Mouse (Mus musculus): ENCODE results near the gene Adm2. TPM values are rescaled to one million over a fixed set of nuclear protein-coding genes. Genes with fewer than 3 reads are reported as not detected.

Gene Adm2
- not detected in 2 replicates for total RNA-seq (2021)
- long read RNA-seq, experiment 1 = 0 reads
- long read RNA-seq, experiment 2 = 0 reads

GRCm38 (mm10) chr15:89322670-89323522 is at the start of gene Adm2:
TSS of gene Adm2 (plus strand) at chr15:89322720.
- DNase-seq = no peak

DNA sequence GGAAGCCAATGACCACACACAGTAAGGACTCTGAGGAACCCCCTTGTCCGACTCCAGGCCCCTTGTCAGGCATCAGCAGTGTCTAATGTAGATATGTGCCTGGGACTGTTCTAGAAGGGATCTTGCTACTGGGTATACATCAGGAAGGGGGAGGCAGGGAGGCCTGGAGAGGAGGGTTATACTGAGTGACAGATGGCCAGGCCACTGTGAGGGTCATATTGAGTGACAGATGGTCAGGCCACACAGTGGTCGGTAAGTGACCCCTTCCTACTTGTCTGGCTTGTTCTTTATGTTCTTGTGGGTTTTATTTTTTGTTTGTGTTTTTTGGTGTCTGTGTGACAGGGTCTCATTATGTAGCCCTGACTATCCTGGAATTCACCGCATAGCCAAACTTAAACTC is 47.0 kb upstream of the Adm2 start:
- DNase-seq = no peak

- peak; percentile 60 for DNase-seq
Observed at GRCm38 (mm10) chr15:89277366-89277765, 45.2 kb upstream of the Adm2 start.

DNA sequence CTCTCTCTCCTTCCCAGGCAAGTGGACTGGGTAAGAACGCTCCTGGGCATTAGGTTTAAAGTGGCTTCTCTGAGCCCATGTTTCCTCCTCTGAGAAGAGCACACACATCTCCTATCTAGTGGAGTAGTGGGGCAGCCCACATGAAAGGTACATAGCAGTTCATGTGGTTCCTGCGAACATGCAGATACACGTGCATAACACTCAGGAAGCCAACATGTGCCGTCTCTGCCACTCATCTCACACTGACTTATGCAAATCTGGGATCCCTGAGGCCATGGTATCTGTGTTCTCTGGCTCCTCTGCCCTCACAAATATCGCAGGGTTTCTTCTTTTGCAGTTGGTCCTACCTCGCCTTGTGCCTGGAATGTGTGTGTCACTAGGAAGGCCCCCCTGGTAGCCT is 40.0 kb upstream of the Adm2 start:
- no peak for DNase-seq

GRCm38 (mm10) chr15:89284094-89284493 is 38.4 kb upstream of the Adm2 start:
- no peak for DNase-seq

- DNase-seq = no peak
Observed at GRCm38 (mm10) chr15:89285004-89285403, 37.5 kb upstream of the Adm2 start.

DNA sequence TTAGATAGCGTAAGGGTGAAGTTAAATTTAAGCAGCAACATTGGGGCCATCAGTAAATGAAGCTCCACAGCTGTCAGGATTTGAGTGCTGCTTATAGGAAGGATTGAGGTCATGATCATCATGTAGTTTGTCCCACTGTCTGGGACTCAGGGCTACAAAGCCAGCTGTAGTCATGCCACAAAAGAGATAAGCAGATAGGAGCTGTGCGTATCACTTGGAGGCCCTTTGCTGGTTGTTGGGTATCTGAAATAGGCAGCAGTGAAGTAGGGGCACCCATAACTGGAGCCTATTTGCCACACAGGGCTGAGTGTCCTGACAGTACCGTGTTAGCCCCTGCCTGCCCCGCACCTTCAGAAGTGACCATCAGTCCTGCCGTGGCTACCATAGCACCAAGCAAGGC is 37.0 kb upstream of the Adm2 start:
- DNase-seq = no peak

DNA sequence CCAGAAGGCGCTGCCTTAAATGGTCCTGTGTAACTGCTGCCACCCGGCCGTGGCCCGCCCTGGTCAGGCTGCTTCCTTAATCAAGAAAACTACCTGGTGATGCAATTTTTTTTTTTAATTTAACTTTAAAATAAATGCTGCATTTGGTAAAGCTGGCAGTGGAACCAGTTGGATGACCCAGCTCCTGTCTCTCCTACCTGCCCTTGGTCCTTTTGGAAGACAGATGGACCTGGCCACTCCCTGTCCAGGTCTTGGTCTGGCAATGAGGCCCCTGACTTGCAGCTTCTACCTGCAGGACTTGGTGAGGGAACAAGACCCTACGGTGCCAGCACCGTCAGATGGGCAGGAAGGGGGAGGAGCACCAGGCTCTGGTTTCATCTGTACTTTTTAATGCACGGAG is 36.4 kb upstream of the Adm2 start:
- DNase-seq = no peak

- DNase-seq = no peak
Observed at GRCm38 (mm10) chr15:89286582-89286981, 35.9 kb upstream of the Adm2 start.

- DNase-seq = no peak
Observed at GRCm38 (mm10) chr15:89288227-89288767, 34.2 kb upstream of the Adm2 start.

DNA sequence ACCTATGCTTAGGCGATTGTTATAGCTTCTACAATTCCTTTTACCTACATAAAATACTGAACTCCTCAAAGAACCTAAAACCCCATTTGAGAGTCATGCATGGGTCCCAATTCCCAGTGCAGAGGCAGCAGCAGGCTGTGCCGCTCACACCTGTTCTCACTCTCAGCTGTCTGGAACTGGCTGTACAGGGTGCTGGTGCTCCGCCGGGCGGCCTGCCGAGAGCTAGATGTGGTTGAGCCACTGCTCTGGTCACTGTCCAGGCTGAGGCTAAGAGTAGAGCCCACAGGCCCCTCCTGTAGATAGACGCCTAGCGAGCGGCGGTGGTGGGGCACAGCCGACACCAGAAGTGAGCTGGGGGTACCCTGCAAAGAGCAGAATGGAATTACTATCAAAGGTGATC is 33.1 kb upstream of the Adm2 start:
- DNase-seq = no peak

- no peak for DNase-seq
Observed at GRCm38 (mm10) chr15:89291521-89291920, 31.0 kb upstream of the Adm2 start.

DNA sequence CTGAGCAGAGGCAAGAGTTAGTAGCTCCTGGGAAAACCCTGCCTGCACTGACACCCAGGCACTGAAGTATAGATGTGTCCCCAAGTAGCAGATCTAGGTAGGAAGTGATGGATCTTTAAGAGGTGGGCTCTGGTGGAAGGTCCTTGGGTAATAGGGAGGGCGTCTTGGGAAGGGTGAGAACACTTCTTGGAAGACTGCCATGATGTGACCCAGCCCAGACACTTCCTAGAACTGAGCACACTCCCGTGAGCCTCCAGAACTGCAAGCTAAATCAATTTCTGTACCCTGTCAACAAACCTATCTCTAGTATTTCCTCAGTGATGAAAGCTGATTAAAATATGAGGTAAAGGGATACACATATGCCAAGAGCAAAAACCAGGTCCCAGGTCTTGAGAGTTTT is 29.7 kb upstream of the Adm2 start:
- no peak for DNase-seq

- no peak for DNase-seq
Observed at GRCm38 (mm10) chr15:89293778-89294177, 28.7 kb upstream of the Adm2 start.

DNA sequence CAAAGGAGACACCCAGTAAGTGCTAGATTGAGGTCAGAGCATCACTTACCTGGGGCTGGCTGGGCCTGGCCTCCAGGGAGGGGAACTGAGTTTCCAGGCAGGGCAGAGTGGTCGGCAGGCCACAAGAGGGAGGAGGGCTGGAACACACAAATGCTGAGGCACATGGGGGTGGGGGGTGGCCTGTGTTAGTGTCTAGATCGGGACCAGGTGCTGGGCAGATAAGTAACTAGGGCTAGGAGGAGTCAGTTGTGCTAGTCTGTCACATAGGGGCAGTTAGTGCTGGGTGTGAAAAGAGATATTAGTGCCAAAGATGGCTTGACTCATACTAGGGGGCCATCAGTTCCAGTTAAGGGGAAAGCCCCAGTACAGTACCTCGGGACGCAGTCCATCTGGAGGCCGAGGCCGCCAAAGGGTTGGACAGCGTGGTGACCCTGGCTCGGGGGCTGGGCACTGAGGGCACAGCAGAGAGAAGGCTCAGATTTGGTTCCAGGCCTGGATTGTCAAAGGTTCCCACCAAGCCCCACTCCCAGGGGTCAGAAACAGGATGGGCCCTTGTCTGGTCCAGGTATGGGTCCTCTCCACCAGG is 26.8 kb upstream of the Adm2 start:
- DNase-seq = no peak

GRCm38 (mm10) chr15:89296465-89296864 is 26.1 kb upstream of the Adm2 start:
- DNase-seq = no peak

- DNase-seq = no peak
Observed at GRCm38 (mm10) chr15:89297695-89298094, 24.8 kb upstream of the Adm2 start.

DNA sequence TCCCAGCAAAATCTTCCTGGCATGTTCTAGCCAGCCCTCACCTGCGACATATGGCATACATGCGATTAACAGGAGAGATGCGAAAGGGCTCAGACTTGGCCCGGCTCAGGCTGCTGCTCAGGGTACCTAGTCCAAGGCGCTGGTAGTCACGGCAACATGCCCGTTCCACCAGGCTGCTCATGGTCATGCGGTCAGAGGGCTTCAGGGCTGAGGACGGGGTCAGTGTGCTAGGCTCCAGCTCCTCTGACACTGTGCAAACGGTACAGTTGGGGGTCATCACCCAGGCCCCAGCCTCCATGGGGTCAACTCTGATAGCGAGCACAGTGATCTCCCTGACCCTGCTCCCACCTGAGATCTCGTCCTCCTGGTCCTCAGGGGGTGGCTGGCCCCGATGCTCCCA is 22.3 kb upstream of the Adm2 start:
- no peak for DNase-seq

DNA sequence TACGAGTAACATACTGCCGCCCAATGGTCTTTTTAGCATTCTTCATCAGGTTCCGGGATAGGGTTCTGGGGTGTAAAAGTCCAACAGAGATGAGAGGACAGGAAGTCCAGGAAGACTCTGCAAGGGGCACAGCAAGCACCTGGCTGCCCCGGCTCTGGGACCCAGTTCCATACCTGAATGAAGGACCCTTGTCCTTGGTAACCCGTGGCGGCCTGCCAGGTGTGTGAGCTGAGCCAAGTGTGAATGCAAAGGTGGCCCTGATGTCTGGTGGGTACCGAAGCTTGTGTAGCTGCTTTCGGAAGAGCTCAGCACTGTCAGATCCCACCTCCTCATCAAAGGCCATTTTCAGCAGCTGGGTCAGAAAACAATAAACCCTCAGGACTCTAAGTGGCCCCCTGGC is 21.9 kb upstream of the Adm2 start:
- DNase-seq = no peak

DNA sequence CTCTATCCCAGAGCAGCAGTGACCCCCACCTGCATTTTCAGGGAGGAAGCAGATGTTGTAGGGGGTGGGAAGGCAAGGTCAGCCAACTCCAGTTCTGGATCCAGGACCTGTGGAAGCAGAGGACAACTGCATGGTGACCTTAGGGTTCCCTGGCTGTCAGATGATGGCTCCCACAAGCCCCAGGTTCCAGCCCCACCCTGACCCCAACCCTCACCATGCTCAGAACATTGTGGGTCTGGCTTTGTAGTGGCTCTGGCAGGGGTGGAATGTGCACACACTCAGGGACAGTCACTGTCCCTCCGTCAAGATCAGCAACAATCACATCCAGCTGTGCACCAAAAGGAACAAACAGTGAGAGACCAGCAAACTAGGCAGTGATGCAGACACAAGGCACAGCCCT is 16.6 kb upstream of the Adm2 start:
- no peak for DNase-seq

DNA sequence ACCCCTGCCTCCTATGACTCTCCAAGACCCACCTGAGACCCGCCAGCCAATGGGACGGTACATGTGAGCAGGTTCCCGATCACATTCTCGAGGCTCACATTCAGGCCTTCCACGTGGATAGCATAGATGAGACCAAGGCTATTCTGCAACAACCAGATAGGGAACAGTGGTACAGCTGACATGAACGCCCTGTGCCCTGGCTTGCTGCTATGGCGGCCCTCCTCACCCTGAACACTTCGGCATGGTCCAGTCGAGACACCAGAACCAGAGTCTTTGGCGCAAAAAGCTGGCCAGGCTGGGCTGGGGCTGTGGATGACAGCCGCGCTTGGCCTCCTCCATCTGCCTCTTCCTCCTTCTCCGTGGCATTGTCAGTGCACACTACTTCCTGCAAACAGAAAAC is 15.1 kb upstream of the Adm2 start:
- no peak for DNase-seq

- no peak for DNase-seq
Observed at GRCm38 (mm10) chr15:89308406-89309139, 13.9 kb upstream of the Adm2 start.

- peak; percentile 32 for DNase-seq
Observed at GRCm38 (mm10) chr15:89309962-89310498, 12.5 kb upstream of the Adm2 start.
